Mouse (Mus musculus): ENCODE data around the gene Prdm11. TPM values are rescaled to one million over a fixed set of nuclear protein-coding genes. Genes with fewer than 3 reads are reported as not detected.

Gene Prdm11
- total RNA-seq, 2 experiments from 2014 or later: 0.57 to 1.1 TPM

- no peak for DNase-seq
- intact Hi-C loops (cut with DNase I): no loop called here
Observed at GRCm38 (mm10) chr2:93014093-93014937, 31.7 kb downstream of the Prdm11 start.

- no peak for DNase-seq
- intact Hi-C loops (cut with DNase I): no loop called here
Observed at GRCm38 (mm10) chr2:93013415-93014092, 32.4 kb downstream of the Prdm11 start.

GRCm38 (mm10) chr2:93012976-93013375 is 33.0 kb downstream of the Prdm11 start:
- intact Hi-C loops (cut with DNase I): no loop called here
- no peak for DNase-seq

GRCm38 (mm10) chr2:93011933-93012332 is 34.0 kb downstream of the Prdm11 start:
- intact Hi-C loops (cut with DNase I): no loop called here
- no peak for DNase-seq

GRCm38 (mm10) chr2:93011465-93011864 is 34.5 kb downstream of the Prdm11 start:
- no peak for DNase-seq
- intact Hi-C loops (cut with DNase I): no loop called here

GRCm38 (mm10) chr2:93007967-93008685 is 37.8 kb downstream of the Prdm11 start:
- intact Hi-C loops (cut with DNase I): no loop called here
- no peak for DNase-seq

- no peak for DNase-seq
- intact Hi-C loops (cut with DNase I): no loop called here
Observed at GRCm38 (mm10) chr2:93005028-93005427, 40.9 kb downstream of the Prdm11 start.

- intact Hi-C loops (cut with DNase I): no loop called here
- no peak for DNase-seq
Observed at GRCm38 (mm10) chr2:92991976-92992375, 54.0 kb downstream of the Prdm11 start.

GRCm38 (mm10) chr2:92989593-92989992 is 56.4 kb downstream of the Prdm11 start:
- no peak for DNase-seq
- intact Hi-C loops (cut with DNase I): no loop called here

GRCm38 (mm10) chr2:92987901-92988631 is 57.9 kb downstream of the Prdm11 start:
- peak; percentile 40 to 74 for DNase-seq
- intact Hi-C loops (cut with DNase I): no loop called here

- no peak for DNase-seq
- intact Hi-C loops (cut with DNase I): no loop called here
Observed at GRCm38 (mm10) chr2:92987108-92987618, 58.8 kb downstream of the Prdm11 start.

- no peak for DNase-seq
- intact Hi-C loops (cut with DNase I): no loop called here
Observed at GRCm38 (mm10) chr2:92985600-92985999, 60.4 kb downstream of the Prdm11 start.

- intact Hi-C loops (cut with DNase I): no loop called here
Observed at GRCm38 (mm10) chr2:92985171-92985570, 60.8 kb downstream of the Prdm11 start.

GRCm38 (mm10) chr2:92984321-92985108 is 61.5 kb downstream of the Prdm11 start:
- intact Hi-C loops (cut with DNase I): no loop called here
- DNase-seq: no peak

More at GRCm38 (mm10) chr2:92985171-92985570, 60.8 kb downstream of the Prdm11 start:
- no peak for DNase-seq

GRCm38 (mm10) chr2:92983273-92983620 is 62.7 kb downstream of the Prdm11 start:
- intact Hi-C loops (cut with DNase I): no loop called here
- DNase-seq: no peak

GRCm38 (mm10) chr2:92982591-92983272 is 63.2 kb downstream of the Prdm11 start:
- no peak for DNase-seq
- intact Hi-C loops (cut with DNase I): no loop called here

GRCm38 (mm10) chr2:92980165-92980564 is 65.8 kb downstream of the Prdm11 start:
- intact Hi-C loops (cut with DNase I): no loop called here
- no peak for DNase-seq

- no peak for DNase-seq
- intact Hi-C loops (cut with DNase I): no loop called here
Observed at GRCm38 (mm10) chr2:92975031-92975790, 70.8 kb downstream of the Prdm11 start.
